Mouse (Mus musculus) lung, postnatal 0 days (tissue): Measurements from ENCODE around the gene Traf3ip1.

Source experiments
- CTCF ChIP-seq: IDR thresholded peaks from 2 replicates; pipeline ENCODE4 v1.5.1; 2016; ENCODE audit warnings: antibody characterized with exemption, mild to moderate bottlenecking
- EP300 ChIP-seq: IDR thresholded peaks from 2 replicates; pipeline ENCODE4 v1.6.1; 2016; ENCODE audit warnings: antibody characterized with exemption, mild to moderate bottlenecking, control low read depth

GRCm38 (mm10) chr1:91493938-91494337 lies 509 bp upstream of the Traf3ip1 start:
- TF ChIP-seq CTCF (no peak), EP300 (no peak)
